Mouse (Mus musculus) heart, embryonic 13.5 days (tissue): Measurements from ENCODE around the gene Trim28. TPM values are rescaled to one million over a fixed set of nuclear protein-coding genes. Genes with fewer than 3 reads are reported as not detected.
A peak's percentile ranks its signal among the peaks of the same experiment; 100 is the strongest.

ENCODE experiments used
- ATAC-seq: fragments of 200-750 bp; cut with Nextera tagmentation; 2 replicates; pipeline ENCODE4 v1.8.0; 2017; ENCODE audit warnings: moderate TSS enrichment; ENCODE audit not compliant: insufficient number of reproducible peaks, low FRiP score, low TSS enrichment; ENCODE audit errors: extremely low read depth
- H3K27ac ChIP-seq: fragments of 300-500 bp; sonication (generic); replicated peaks from 2 replicates; pipeline ENCODE4 v1.5.1; 2015; ENCODE audit warnings: moderate library complexity, mild to moderate bottlenecking, inconsistent platforms
- H3K27me3 ChIP-seq: fragments of 300-500 bp; sonication (generic); replicated peaks from 2 replicates; pipeline ENCODE4 v1.6.1; 2015; ENCODE audit warnings: mild to moderate bottlenecking, inconsistent platforms
- H3K36me3 ChIP-seq: fragments of 300-500 bp; sonication (generic); 2 replicates; pipeline ENCODE4 v1.6.1; 2015; ENCODE audit warnings: mild to moderate bottlenecking, inconsistent platforms
- H3K4me1 ChIP-seq: fragments of 300-500 bp; sonication (generic); 2 replicates; pipeline ENCODE4 v1.6.1; 2015; ENCODE audit warnings: inconsistent platforms
- H3K4me2 ChIP-seq: fragments of 300-500 bp; sonication (generic); 2 replicates; pipeline ENCODE4 v1.6.1; 2015; ENCODE audit warnings: inconsistent platforms, mild to moderate bottlenecking, moderate library complexity
- H3K4me3 ChIP-seq: fragments of 300-500 bp; sonication (generic); 2 replicates; pipeline ENCODE4 v1.5.1; 2015; ENCODE audit warnings: moderate library complexity, mild to moderate bottlenecking, inconsistent platforms
- H3K9ac ChIP-seq: fragments of 300-500 bp; sonication (generic); 2 replicates; pipeline ENCODE4 v1.6.1; 2015; ENCODE audit warnings: inconsistent platforms, mild to moderate bottlenecking, moderate library complexity
- H3K9me3 ChIP-seq: fragments of 300-500 bp; sonication (generic); 2 replicates; pipeline ENCODE4 v1.6.1; 2016; ENCODE audit warnings: inconsistent platforms
- WGBS: fragments of 180-500 bp; shearing (Covaris S2); methylation state at CpG from one replicate; pipeline ENCODE4 v1.1.7; 2015; ENCODE audit warnings: mixed read lengths; 5-methylcytosine and 5-hydroxymethylcytosine counted together
- polyA plus RNA-seq: library from polyadenylated mRNA; unstranded; fragments of >200 nt; fragmentation: Nextera tagmentation; extraction: Ambion mirVana; gene quantifications from 2 replicates; pipeline ENCODE4 v1.2.1, GENCODE M21; 2015

The Trim28 gene
- polyA plus RNA-seq, 1 experiment from 2014 or later: 155 TPM

DNA sequence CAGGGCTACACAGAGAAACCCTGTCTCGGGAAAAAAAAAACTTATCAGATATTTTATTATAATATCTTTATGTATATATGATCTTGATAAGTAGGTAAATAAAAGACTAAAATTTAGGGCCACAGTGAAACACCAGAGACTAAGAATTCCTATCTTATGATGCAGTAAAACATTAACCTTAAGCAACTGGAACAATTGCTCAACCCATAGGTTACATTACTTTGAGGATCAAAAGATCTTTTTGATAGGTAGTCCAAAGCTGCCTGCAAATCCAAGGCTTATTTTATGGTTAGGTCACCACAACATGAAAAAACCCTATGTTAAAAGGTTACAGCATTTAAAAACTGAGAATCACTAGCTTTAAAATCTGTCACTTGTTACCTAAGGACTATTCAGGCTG lies 2.7 kb downstream of the Trim28 start:
- ATAC-seq: no peak
- no peaks in the 10 kb centered on the region for H3K27me3 ChIP-seq
- 63% methylated on average over 1 of the region's 1 CpGs for WGBS
- H3K9ac ChIP-seq: no peak overlapping the region
- H3K4me3 ChIP-seq: no peak overlapping the region
- no peak overlapping the region for H3K4me2 ChIP-seq
- no peaks in the 10 kb centered on the region for H3K9me3 ChIP-seq
- H3K27ac ChIP-seq: no peak overlapping the region
- peaks cover 28% of the 10 kb centered on the region for H3K36me3 ChIP-seq
- no peaks in the 10 kb centered on the region for H3K4me1 ChIP-seq

GRCm38 (mm10) chr7:13003380-13003779 lies 4.5 kb downstream of the Trim28 start:
- ATAC-seq: no peak
- 70% methylated on average over 5 of the region's 5 CpGs for WGBS
- peaks cover 46% of the 10 kb centered on the region for H3K36me3 ChIP-seq

GRCm38 (mm10) chr7:13006011-13006410 lies 7.1 kb downstream of the Trim28 start:
- Histone ChIP-seq H3K9ac (no peak overlapping the region), H3K36me3 (peaks cover 47% of the 10 kb centered on the region)
- no peak for ATAC-seq

More at GRCm38 (mm10) chr7:13003380-13003779, 4.5 kb downstream of the Trim28 start:
- Histone ChIP-seq H3K4me3 (no peak overlapping the region), H3K4me2 (no peak overlapping the region), H3K9me3 (no peaks in the 10 kb centered on the region), H3K4me1 (peaks cover 10% of the 10 kb centered on the region; the same call in 1 of the 2 replicates), H3K27me3 (peaks cover 16% of the 10 kb centered on the region), H3K9ac (no peak overlapping the region), H3K27ac (no peak overlapping the region)

DNA sequence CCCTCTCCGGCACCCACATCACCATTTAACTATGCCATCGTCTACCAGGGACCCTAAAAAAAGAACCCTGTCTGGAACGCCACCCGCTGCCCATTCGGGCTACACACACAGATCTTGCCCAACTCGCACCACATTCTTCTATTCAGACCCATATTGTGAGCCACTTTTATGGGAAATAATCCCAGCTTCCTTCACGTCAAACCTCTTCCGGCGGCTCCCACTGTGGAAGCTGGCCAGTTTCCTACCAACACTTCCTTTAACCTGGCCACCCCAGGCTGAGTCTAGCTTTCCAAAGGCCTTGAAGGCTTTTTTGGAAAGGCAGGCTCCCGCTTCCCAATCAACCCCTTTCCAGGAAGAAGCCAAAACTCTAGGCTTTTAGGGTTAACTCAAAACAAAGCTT lies 7.6 kb downstream of the Trim28 start:
- Histone ChIP-seq H3K4me1 (peaks cover 23% of the 10 kb centered on the region), H3K36me3 (peaks cover 47% of the 10 kb centered on the region), H3K27ac (no peak overlapping the region), H3K9me3 (no peaks in the 10 kb centered on the region), H3K4me2 (no peak overlapping the region), H3K27me3 (peaks cover 16% of the 10 kb centered on the region), H3K4me3 (no peak overlapping the region), H3K9ac (no peak overlapping the region)
- WGBS: 87% methylated on average over 10 of the region's 10 CpGs
- no peak for ATAC-seq

More at GRCm38 (mm10) chr7:13006011-13006410, 7.1 kb downstream of the Trim28 start:
- H3K4me2 ChIP-seq: no peak overlapping the region
- no peaks in the 10 kb centered on the region for H3K9me3 ChIP-seq
- H3K27me3 ChIP-seq: peaks cover 16% of the 10 kb centered on the region
- no peak overlapping the region for H3K4me3 ChIP-seq
- no peak overlapping the region for H3K27ac ChIP-seq
- H3K4me1 ChIP-seq: peaks cover 23% of the 10 kb centered on the region
- 84% methylated on average over 17 of the region's 17 CpGs for WGBS

DNA sequence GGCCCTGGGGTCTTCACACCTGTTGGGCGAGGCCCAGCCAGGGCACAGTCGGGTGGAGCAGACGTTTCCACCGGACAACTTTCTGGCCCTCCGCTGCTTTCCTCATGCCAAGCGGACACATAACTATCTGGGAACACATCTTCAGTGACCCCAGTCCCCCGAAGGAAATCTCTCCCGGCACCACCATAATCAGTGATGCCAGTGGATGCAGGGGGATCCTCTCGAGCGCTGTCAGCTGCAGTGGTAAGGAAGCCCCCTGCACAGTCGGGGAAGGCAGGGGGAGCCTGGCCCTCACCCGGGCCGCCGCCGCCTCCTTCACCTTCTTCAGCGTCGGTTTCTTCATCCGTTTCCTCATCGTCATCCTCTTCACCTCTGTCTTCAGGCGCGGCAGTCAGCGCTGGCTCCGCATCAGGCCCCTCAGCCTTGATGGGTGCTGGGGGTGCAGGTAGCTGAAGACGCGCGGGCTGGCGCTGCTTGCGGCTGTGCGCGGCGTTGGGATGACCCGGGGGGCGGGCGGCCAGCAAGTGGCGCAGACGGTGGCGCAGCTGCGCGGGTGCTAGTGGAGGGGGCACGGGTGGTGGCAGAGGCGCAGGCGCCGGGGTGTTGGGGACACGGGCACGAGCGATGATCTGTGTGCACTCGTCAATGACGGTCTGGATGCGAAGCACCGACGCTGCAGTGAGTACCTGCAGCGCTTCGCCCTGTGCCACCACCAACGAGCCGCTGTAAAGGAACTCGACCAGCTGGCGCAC lies 8.6 kb downstream of the Trim28 start:
- Histone ChIP-seq H3K36me3 (peaks cover 47% of the 10 kb centered on the region), H3K27ac (no peak overlapping the region), H3K9ac (peak overlapping the region; percentile 59), H3K4me1 (peaks cover 23% of the 10 kb centered on the region), H3K4me3 (no peak overlapping the region), H3K4me2 (no peak overlapping the region), H3K9me3 (no peaks in the 10 kb centered on the region), H3K27me3 (peaks cover 16% of the 10 kb centered on the region)
- no peak for ATAC-seq
- 37% methylated on average over 57 of the region's 57 CpGs for WGBS

- H3K4me2 ChIP-seq: peak overlapping the region; percentile 95
- ATAC-seq: peak; percentile 80
- peak overlapping the region; percentile 88 for H3K9ac ChIP-seq
- H3K4me3 ChIP-seq: peak overlapping the region; percentile 64
- under 1% methylated on average over 42 of the region's 42 CpGs for WGBS
- H3K36me3 ChIP-seq: peaks cover 38% of the 10 kb centered on the region
- peaks cover 23% of the 10 kb centered on the region for H3K4me1 ChIP-seq
- peak overlapping the region; percentile 94 for H3K27ac ChIP-seq
- peaks cover 16% of the 10 kb centered on the region for H3K27me3 ChIP-seq
- no peaks in the 10 kb centered on the region for H3K9me3 ChIP-seq
These were observed 10.5 kb downstream of the Trim28 start for GRCm38 (mm10) chr7:13009143-13010004.

GRCm38 (mm10) chr7:13010005-13010908 lies 11.3 kb downstream of the Trim28 start, which contains the start of gene Zbtb45:
Gene Zbtb45 (minus strand): TSS chr7:13010034.
- Histone ChIP-seq H3K4me2 (peak within 1 kb of the TSS; percentile 95), H3K27ac (peak within 1 kb of the TSS; percentile 94), H3K4me3 (peak within 1 kb of the TSS; percentile 64), H3K9me3 (no peaks in the 10 kb centered on the region), H3K9ac (peak within 1 kb of the TSS; percentile 88), H3K36me3 (peaks cover 30% of the 10 kb centered on the region), H3K4me1 (peaks cover 23% of the 10 kb centered on the region), H3K27me3 (peaks cover 16% of the 10 kb centered on the region)
- ATAC-seq: no peak; the same call in 1 of the 2 replicates
- WGBS: 14% methylated on average over 26 of the region's 26 CpGs

GRCm38 (mm10) chr7:13013671-13014070 lies 14.8 kb downstream of the Trim28 start:
- H3K9me3 ChIP-seq: no peaks in the 10 kb centered on the region
- H3K9ac ChIP-seq: no peak overlapping the region
- ATAC-seq: no peak
- H3K27me3 ChIP-seq: no peaks in the 10 kb centered on the region
- no peaks in the 10 kb centered on the region for H3K36me3 ChIP-seq
- H3K4me2 ChIP-seq: no peak overlapping the region
- no peak overlapping the region for H3K27ac ChIP-seq
- H3K4me3 ChIP-seq: no peak overlapping the region
- H3K4me1 ChIP-seq: peaks cover 10% of the 10 kb centered on the region
- WGBS: 54% methylated on average over 4 of the region's 4 CpGs

DNA sequence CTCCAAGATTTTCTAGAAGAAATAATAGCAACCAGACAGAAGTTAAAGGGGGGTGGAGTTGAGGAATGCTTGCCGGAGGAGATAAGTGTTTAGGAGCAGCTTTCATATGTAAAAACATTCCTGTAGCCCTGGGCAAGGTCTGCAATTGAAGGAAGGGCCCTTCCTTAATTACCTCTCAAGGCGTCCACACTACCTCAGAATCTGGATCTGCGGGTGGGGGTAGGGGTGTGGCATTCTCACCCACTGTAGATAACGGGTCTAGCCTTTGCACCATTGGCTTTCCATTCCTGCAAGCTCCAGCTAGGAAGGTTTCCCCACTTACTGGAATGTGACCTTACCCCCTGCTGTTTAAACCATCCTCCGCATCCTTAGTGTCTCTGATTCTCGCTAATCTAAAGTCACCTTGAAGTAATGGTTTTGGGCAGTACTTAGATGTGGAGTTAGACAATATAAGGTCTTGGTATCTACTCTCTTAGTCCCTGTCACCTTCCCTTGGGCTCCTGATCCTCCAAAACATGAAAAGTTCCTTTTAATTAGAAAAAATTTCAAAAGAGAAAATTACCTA lies 15.4 kb downstream of the Trim28 start:
- 26% methylated on average over 6 of the region's 6 CpGs for WGBS
- no peaks in the 10 kb centered on the region for H3K9me3 ChIP-seq
- no peak overlapping the region for H3K27ac ChIP-seq
- no peak overlapping the region for H3K9ac ChIP-seq
- no peak overlapping the region for H3K4me3 ChIP-seq
- ATAC-seq: no peak
- no peaks in the 10 kb centered on the region for H3K27me3 ChIP-seq
- no peaks in the 10 kb centered on the region for H3K36me3 ChIP-seq
- peaks cover 7% of the 10 kb centered on the region for H3K4me1 ChIP-seq
- H3K4me2 ChIP-seq: no peak overlapping the region

- no peak overlapping the region for H3K4me2 ChIP-seq
- H3K4me1 ChIP-seq: peaks cover 6% of the 10 kb centered on the region
- WGBS: 75% methylated on average over 1 of the region's 1 CpGs
- H3K36me3 ChIP-seq: no peaks in the 10 kb centered on the region
- no peaks in the 10 kb centered on the region for H3K27me3 ChIP-seq
- no peak overlapping the region for H3K27ac ChIP-seq
- no peaks in the 10 kb centered on the region for H3K9me3 ChIP-seq
- no peak overlapping the region for H3K4me3 ChIP-seq
- no peak overlapping the region for H3K9ac ChIP-seq
- ATAC-seq: no peak
These were observed 16.3 kb downstream of the Trim28 start for GRCm38 (mm10) chr7:13015217-13015616.
